Mouse (Mus musculus) MEL (cell line): ENCODE results near the gene Ubl3. TPM values are rescaled to one million over a fixed set of nuclear protein-coding genes. Genes with fewer than 3 reads are reported as not detected.

Experiments
- DNase-seq: peaks from one replicate; pipeline ENCODE4 v3.0.0; 2011; ENCODE audit warnings: low read depth, low spot score
- H3K27ac ChIP-seq: 2 replicates; pipeline ENCODE4 v1.5.1; 2012; ENCODE audit warnings: low read depth, mild to moderate bottlenecking, control low read depth, low read length, moderate library complexity; ENCODE audit not compliant: control insufficient read depth
- H3K27me3 ChIP-seq, 2 experiments: fragments of 150-350 bp in 1 of 2; sonication (generic) in 1 of 2; 2 replicates each; pipeline ENCODE4 v1.6.1; 2012; ENCODE audit warnings: low read length in 2 of 2, mild to moderate bottlenecking in 2 of 2, improper control_type of control experiment in 1 of 2, moderate library complexity in 1 of 2; ENCODE audit not compliant: insufficient read depth in 2 of 2, control insufficient read depth in 1 of 2
- H3K36me3 ChIP-seq, 2 experiments: 2 replicates each; pipeline ENCODE4 v1.6.1; 2012 to 2014; ENCODE audit warnings: low read length in 2 of 2, improper control_type of control experiment in 1 of 2, inconsistent platforms in 1 of 2, mild to moderate bottlenecking in 1 of 2; ENCODE audit not compliant: insufficient read depth in 2 of 2, control insufficient read depth in 1 of 2
- H3K4me1 ChIP-seq, 2 experiments: fragments of 150-350 bp in 1 of 2; sonication (generic) in 1 of 2; 2 replicates each; pipeline ENCODE4 v1.6.1; 2012; ENCODE audit warnings: low read length in 2 of 2, improper control_type of control experiment in 1 of 2, mild to moderate bottlenecking in 1 of 2; ENCODE audit not compliant: insufficient read depth in 2 of 2, control insufficient read depth in 1 of 2
- H3K4me3 ChIP-seq, 2 experiments: fragments of 150-350 bp in 1 of 2; sonication (generic) in 1 of 2; 2 replicates each; pipeline ENCODE4 v1.5.1; 2012; ENCODE audit warnings: low read depth in 2 of 2, low read length in 2 of 2, mild to moderate bottlenecking in 2 of 2, moderate library complexity in 2 of 2, control low read depth in 1 of 2, improper control_type of control experiment in 1 of 2; ENCODE audit not compliant: control insufficient read depth in 1 of 2, insufficient read depth in 1 of 2
- H3K79me2 ChIP-seq: 2 replicates; pipeline ENCODE4 v1.6.1; 2012; ENCODE audit warnings: mild to moderate bottlenecking, low read length, moderate library complexity; ENCODE audit not compliant: control insufficient read depth, poor library complexity, insufficient read depth
- H3K9ac ChIP-seq: 2 replicates; pipeline ENCODE4 v1.6.1; 2012; ENCODE audit warnings: low read depth, mild to moderate bottlenecking, control low read depth, low read length, moderate library complexity; ENCODE audit not compliant: control insufficient read depth, poor library complexity, severe bottlenecking
- H3K9me3 ChIP-seq: fragments of 150-350 bp; sonication (generic); replicated peaks from 2 replicates; pipeline ENCODE4 v1.6.1; 2012; ENCODE audit warnings: mild to moderate bottlenecking, low read length, improper control_type of control experiment, moderate library complexity; ENCODE audit not compliant: insufficient read depth
- CTCF ChIP-seq, 3 experiments: IDR thresholded peaks in 2 of 3; conservative IDR thresholded peaks in 1 of 3; 2 replicates each; pipeline ENCODE4 v1.5.1; 2011 to 2012; ENCODE audit warnings: low read length in 3 of 3, low read depth in 2 of 3, mild to moderate bottlenecking in 2 of 3, improper control_type of control experiment in 1 of 3, inconsistent platforms in 1 of 3, mixed read lengths in 1 of 3, moderate library complexity in 1 of 3; ENCODE audit not compliant: control insufficient read depth in 1 of 3, insufficient read depth in 1 of 3, poor library complexity in 1 of 3, severe bottlenecking in 1 of 3
- EP300 ChIP-seq, 2 experiments: IDR thresholded peaks; 2 replicates each; pipeline ENCODE4 v1.6.1; 2011; ENCODE audit warnings: improper control_type of control experiment in 2 of 2, low read length in 2 of 2, low read depth in 1 of 2, mild to moderate bottlenecking in 1 of 2
- ETS1 ChIP-seq: IDR thresholded peaks from 2 replicates; pipeline ENCODE4 v1.6.1; 2012; ENCODE audit warnings: low read depth, mild to moderate bottlenecking, inconsistent platforms, low read length, improper control_type of control experiment, moderate library complexity
- GATA1 ChIP-seq: IDR thresholded peaks from 2 replicates; pipeline ENCODE4 v1.6.1; 2011; ENCODE audit warnings: low read depth, low read length, improper control_type of control experiment
- HCFC1 ChIP-seq: IDR thresholded peaks from 2 replicates; pipeline ENCODE4 v1.6.1; 2012; ENCODE audit warnings: low read depth, mild to moderate bottlenecking, inconsistent platforms, low read length, improper control_type of control experiment, moderate library complexity
- JUND ChIP-seq: IDR thresholded peaks from 2 replicates; pipeline ENCODE4 v1.6.1; 2011; ENCODE audit warnings: low read depth, mild to moderate bottlenecking, improper control_type of control experiment, low read length
- KAT2A ChIP-seq: conservative IDR thresholded peaks from 2 replicates; pipeline ENCODE4 v1.6.1; 2012; ENCODE audit warnings: low read depth, low read length, improper control_type of control experiment, inconsistent platforms
- MEF2A ChIP-seq: IDR thresholded peaks from 2 replicates; pipeline ENCODE4 v1.6.1; 2014; ENCODE audit warnings: low read depth, mild to moderate bottlenecking, inconsistent platforms, low read length, improper control_type of control experiment; ENCODE audit not compliant: poor library complexity, insufficient replicate concordance, severe bottlenecking; ENCODE audit errors: extremely low read depth
- MYC ChIP-seq: IDR thresholded peaks from 2 replicates; pipeline ENCODE4 v1.6.1; 2011; ENCODE audit warnings: low read depth, mild to moderate bottlenecking, low read length, improper control_type of control experiment, moderate library complexity
- POLR2AphosphoS5 ChIP-seq: IDR thresholded peaks from 2 replicates; pipeline ENCODE4 v1.6.1; 2012; ENCODE audit warnings: low read depth, borderline replicate concordance, mild to moderate bottlenecking, inconsistent platforms, low read length, moderate library complexity, mixed read lengths
- RAD21 ChIP-seq: IDR thresholded peaks from 2 replicates; pipeline ENCODE4 v1.6.1; 2011; ENCODE audit warnings: mild to moderate bottlenecking, low read depth, low read length, improper control_type of control experiment
- SIN3A ChIP-seq: IDR thresholded peaks from 2 replicates; pipeline ENCODE4 v1.6.1; 2012; ENCODE audit warnings: low read length, improper control_type of control experiment, inconsistent platforms
- SMC3 ChIP-seq: IDR thresholded peaks from 2 replicates; pipeline ENCODE4 v1.6.1; 2011; ENCODE audit warnings: low read depth, low read length, improper control_type of control experiment
- TAL1 ChIP-seq: IDR thresholded peaks from 2 replicates; pipeline ENCODE4 v1.6.1; 2012; ENCODE audit warnings: mild to moderate bottlenecking, inconsistent platforms, low read length, moderate library complexity, mixed read lengths
- ZC3H11A ChIP-seq: IDR thresholded peaks from 2 replicates; pipeline ENCODE4 v1.6.1; 2012; ENCODE audit warnings: low read depth, mild to moderate bottlenecking, inconsistent platforms, low read length, improper control_type of control experiment
- ZKSCAN1 ChIP-seq: IDR thresholded peaks from 2 replicates; pipeline ENCODE4 v1.6.1; 2012; ENCODE audit warnings: low read depth, mild to moderate bottlenecking, inconsistent platforms, low read length, improper control_type of control experiment, moderate library complexity
- polyA plus RNA-seq, 2 experiments: library from polyadenylated mRNA; stranded (reverse) in 1 of 2; unstranded in 1 of 2; fragments of >175 nt in 1 of 2; fragments of >200 nt in 1 of 2; gene quantifications; 2 replicates each; pipeline versions ENCODE4 v1.2.1 to v1.2.4; 2012; ENCODE audit warnings: low replicate concordance in 2 of 2, low read depth in 1 of 2; ENCODE audit not compliant: insufficient read length in 2 of 2, insufficient read depth in 1 of 2, missing spikeins in 1 of 2
- total RNA-seq: library from RNA; depleted of rRNA; stranded (reverse); fragments of 300-350 nt; gene quantifications from 2 replicates; pipeline ENCODE4 v1.2.3, GENCODE M21; 2012

Ubl3 gene
- total and polyA plus RNA-seq, 3 experiments: 41.0 to 59.0 TPM; not detected in 1

DNA sequence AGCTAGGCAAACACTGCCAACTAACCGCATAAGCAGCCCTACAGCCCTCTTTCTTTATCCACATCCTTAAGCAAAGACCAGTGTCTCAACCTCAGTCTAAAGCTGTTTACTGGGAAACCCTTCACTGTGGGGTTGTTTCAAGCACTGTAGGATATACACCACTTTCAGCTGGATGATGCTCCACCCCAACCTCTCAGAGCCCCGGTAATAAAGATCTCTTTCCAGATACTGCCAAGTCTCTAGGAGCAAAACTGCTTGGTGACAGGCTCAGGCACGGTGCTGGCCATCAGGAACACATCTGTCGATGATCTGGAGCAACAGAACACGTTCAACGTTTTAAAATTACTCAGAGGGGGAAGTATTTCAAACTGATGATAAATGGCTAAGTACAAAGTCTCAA lies 25.0 kb downstream of the Ubl3 start:
- H3K9me3 ChIP-seq: no peaks in the 10 kb centered on the region
- DNase-seq: peak; percentile 54
- no peaks in the 10 kb centered on the region for H3K27me3 ChIP-seq
- H3K4me3 ChIP-seq: peak overlapping the region in 1 of 2 experiments; percentile 1; a peak in 1 of 4 replicates
- H3K4me1 ChIP-seq: peaks cover 13 to 17% of the 10 kb centered on the region in 2 experiments
- H3K79me2 ChIP-seq: peaks cover 38% of the 10 kb centered on the region
- peak overlapping the region; percentile 25; the same call in 1 of the 2 replicates for H3K27ac ChIP-seq
- no peak overlapping the region for H3K9ac ChIP-seq
- peaks cover 0 to 23% of the 10 kb centered on the region in 2 experiments; a peak in 2 of 4 replicates for H3K36me3 ChIP-seq
- TF ChIP-seq EP300 (IDR thresholded peaks at IDR 0.05; ENCODE audit: low read depth in 1 of 2, low read length in 2 of 2) (peak; percentile 35 to 41; a peak in 2 of 4 replicates), MEF2A (no peak), GATA1 (peak; percentile 47)

DNA sequence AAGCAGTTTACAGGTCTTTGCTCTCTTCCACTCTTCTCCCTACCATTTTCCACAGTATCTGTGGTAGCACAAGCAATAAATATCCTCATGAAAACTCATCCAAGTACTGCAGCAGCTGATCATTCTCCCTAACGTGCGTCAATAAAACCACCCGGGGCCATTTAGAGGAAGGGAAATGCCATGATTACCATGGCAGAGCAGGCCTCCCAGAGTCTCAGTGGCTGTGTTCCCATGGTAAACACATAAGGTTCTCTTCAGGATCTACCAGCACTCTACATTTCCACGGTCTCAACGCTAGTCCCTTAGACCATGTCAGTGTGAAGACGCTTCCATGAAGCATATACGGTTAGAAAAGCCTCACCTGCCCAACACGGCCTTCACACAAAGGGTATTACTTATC lies 26.0 kb downstream of the Ubl3 start:
- Histone ChIP-seq H3K79me2 (peaks cover 35% of the 10 kb centered on the region), H3K9me3 (no peaks in the 10 kb centered on the region), H3K36me3 (peaks cover 0 to 23% of the 10 kb centered on the region in 2 experiments; a peak in 2 of 4 replicates), H3K27me3 (no peaks in the 10 kb centered on the region), H3K27ac (no peak overlapping the region), H3K9ac (no peak overlapping the region), H3K4me1 (peaks cover 13 to 17% of the 10 kb centered on the region in 2 experiments), H3K4me3 (no peak overlapping the region)
- no peak for DNase-seq
- TF ChIP-seq POLR2AphosphoS5 (no peak), SIN3A (no peak), TAL1 (no peak), CTCF (IDR thresholded peaks at IDR 0.05 in 2 of 3, conservative IDR thresholded peaks at IDR 0.05 in 1 of 3; ENCODE audit: control insufficient read depth in 1 of 3, insufficient read depth in 1 of 3, low read depth in 2 of 3, low read length in 3 of 3, poor library complexity in 1 of 3, severe bottlenecking in 1 of 3) (no peak), GATA1 (no peak), ETS1 (no peak), SMC3 (no peak), ZC3H11A (no peak)

DNA sequence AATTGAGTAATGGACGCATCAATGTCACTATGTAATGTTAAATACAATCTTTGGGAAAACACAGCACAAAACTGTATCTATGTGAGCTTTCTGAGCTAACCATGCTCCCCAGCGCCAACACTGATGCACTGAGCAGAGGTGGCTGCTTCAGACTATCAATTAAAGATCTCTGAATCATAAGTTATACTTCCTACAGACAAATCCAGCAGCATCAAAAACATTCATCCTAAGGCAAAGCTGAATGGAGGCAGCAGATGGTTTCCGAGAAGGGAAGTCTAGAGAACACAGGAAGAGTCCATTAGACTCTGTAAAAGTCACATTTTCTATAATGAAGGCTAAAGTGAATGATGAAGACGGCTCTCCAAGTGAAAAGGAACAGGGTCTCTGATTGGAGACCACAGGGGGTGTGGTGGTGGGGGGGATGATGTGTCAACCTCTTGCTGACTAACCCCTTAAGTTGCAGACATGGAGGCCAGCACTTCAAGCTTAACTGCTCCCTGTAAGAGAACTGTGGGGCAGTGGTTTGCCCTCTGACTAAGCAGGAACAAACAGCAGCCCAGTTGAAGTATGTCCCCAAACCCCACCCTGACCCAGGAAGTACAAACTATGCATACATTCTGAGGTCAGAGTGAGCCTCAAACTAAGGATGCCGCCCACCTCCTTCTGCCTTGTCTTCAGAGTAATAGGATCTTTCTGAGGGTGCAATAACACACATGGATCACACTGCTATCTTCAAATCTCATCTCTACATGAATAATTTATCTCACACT lies 29.2 kb downstream of the Ubl3 start:
- peaks cover 11 to 13% of the 10 kb centered on the region in 2 experiments for H3K4me1 ChIP-seq
- H3K4me3 ChIP-seq: no peak overlapping the region
- no peak for DNase-seq

More for the DNA sequence above, 29.2 kb downstream of the Ubl3 start:
- no peaks in the 10 kb centered on the region for H3K9me3 ChIP-seq
- H3K36me3 ChIP-seq: peaks cover 0 to 21% of the 10 kb centered on the region in 2 experiments; a peak in 2 of 4 replicates
- no peaks in the 10 kb centered on the region for H3K27me3 ChIP-seq
- H3K27ac ChIP-seq: no peak overlapping the region
- H3K79me2 ChIP-seq: peaks cover 26% of the 10 kb centered on the region
- H3K9ac ChIP-seq: no peak overlapping the region
- TF ChIP-seq ETS1 (no peak), RAD21 (no peak), ZKSCAN1 (no peak), HCFC1 (no peak), MYC (no peak), SIN3A (no peak), JUND (no peak), KAT2A (no peak)
- TF ChIP-seq, all 39 proteins: peak for 0
